ENCODE assay signal across 10 mouse cellular contexts in the genomic region with DNA sequence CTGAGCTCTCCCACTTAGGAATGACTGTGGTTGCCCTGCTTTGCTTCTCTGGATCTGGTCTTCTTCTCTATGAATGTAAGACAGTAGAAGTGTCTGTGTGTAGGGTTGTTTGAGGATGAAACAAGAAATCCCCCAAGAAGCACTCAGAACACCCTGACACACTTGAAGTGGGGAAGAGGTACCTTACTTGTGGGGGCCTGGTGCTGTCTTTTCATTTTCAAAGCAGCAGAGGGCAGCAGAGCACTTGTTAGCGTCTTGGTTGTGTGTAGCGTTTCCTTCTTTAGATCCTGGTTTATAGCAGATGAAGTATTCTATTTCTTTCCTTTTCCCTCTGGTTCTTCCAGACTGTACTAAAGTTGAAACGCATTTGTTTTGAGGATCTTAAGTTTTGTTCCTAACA. TPM values are rescaled to one million over a fixed set of nuclear protein-coding genes. Genes with fewer than 3 reads are reported as not detected.
DNase-seq lines count a peak whose midpoint lies in the region; ATAC-seq and TF ChIP-seq lines count a peak whose summit lies in the region.
"Had no signal": no experiment of that assay in that cellular context is flagged by ENCODE, and none has a peak within 500 bp of the region (broad histone marks: within the 10 kb centered on the region; RNA-seq: fewer than 3 reads in every experiment).

No protein-coding gene starts in this region.

- H3K36me3 ChIP-seq in embryonic facial prominence, embryonic 11.5 days (replicated peaks; ENCODE audit: control insufficient read depth, insufficient read depth, low read depth, low read length) = peaks cover 26% of the 10 kb centered on the region
- peaks cover 32% of the 10 kb centered on the region for H3K36me3 ChIP-seq in kidney, postnatal 0 days (ENCODE audit: insufficient read depth, low read length)
- peaks cover 98% of the 10 kb centered on the region for H3K36me3 ChIP-seq in lung, embryonic 14.5 days (ENCODE audit: insufficient read depth)

- H3K4me1 ChIP-seq in embryonic facial prominence, embryonic 11.5 days (ENCODE audit: control insufficient read depth, insufficient read depth, low read length) = no peaks in the 10 kb centered on the region
- no peaks in the 10 kb centered on the region for H3K4me1 ChIP-seq in kidney, postnatal 0 days (replicated peaks; ENCODE audit: insufficient read depth, low read length)
- no peaks in the 10 kb centered on the region for H3K4me1 ChIP-seq in lung, embryonic 14.5 days (ENCODE audit: insufficient read depth)

- no peak overlapping the region for H3K9ac ChIP-seq in embryonic facial prominence, embryonic 11.5 days (replicated peaks; ENCODE audit: low read length)
- no peak overlapping the region for H3K9ac ChIP-seq in kidney, postnatal 0 days (ENCODE audit: low read depth, low read length)
- no peak overlapping the region for H3K9ac ChIP-seq in lung, embryonic 14.5 days

- H3K4me2 ChIP-seq in embryonic facial prominence, embryonic 11.5 days (ENCODE audit: low read depth, low read length) = no peak overlapping the region
- H3K4me2 ChIP-seq in kidney, postnatal 0 days (ENCODE audit: low read length) = no peak overlapping the region
- H3K4me2 ChIP-seq in lung, embryonic 14.5 days = no peak overlapping the region

- DNase-seq in adrenal gland, postnatal 10 days = peak; percentile 51
- no peak for DNase-seq in adrenal gland, postnatal 4 days (ENCODE audit: low spot score in 2 of 2)
- DNase-seq in urinary bladder, postnatal 14 days (ENCODE audit: low spot score) = peak; percentile 52
- DNase-seq in urinary bladder, postnatal 4 days (ENCODE audit: low spot score in 2 of 2) = no peak
- peak; percentile 74 for DNase-seq in embryonic facial prominence, embryonic 11.5 days (ENCODE audit: low spot score)
- peak; percentile 81 for DNase-seq in kidney, postnatal 0 days (ENCODE audit: low spot score)
- peak; percentile 85 for DNase-seq in lung, embryonic 14.5 days
- DNase-seq in skeletal muscle tissue, adult 2 months (ENCODE audit: low read depth, low spot score) = peak; percentile 18

- TF ChIP-seq CTCF in kidney, postnatal 0 days (IDR thresholded peaks at IDR 0.05; ENCODE audit: low read depth) = peak; percentile 80
- TF ChIP-seq CTCF in lung, embryonic 14.5 days (IDR thresholded peaks at IDR 0.05; ENCODE audit: low read depth) = peak; percentile 75

- H3K4me3 ChIP-seq in embryonic facial prominence, embryonic 11.5 days (ENCODE audit: low read depth, low read length) = no peak overlapping the region
- H3K4me3 ChIP-seq in kidney, postnatal 0 days (replicated peaks; ENCODE audit: low read depth, low read length) = no peak overlapping the region
- no peak overlapping the region for H3K4me3 ChIP-seq in lung, embryonic 14.5 days (ENCODE audit: low read depth, low read length)

- 39% methylated on average over 3 of the region's 3 CpGs for WGBS in embryonic facial prominence, embryonic 11.5 days
- WGBS in kidney, postnatal 0 days = 15% methylated on average over 3 of the region's 3 CpGs
- 18% methylated on average over 3 of the region's 3 CpGs for WGBS in lung, embryonic 14.5 days

- no peak overlapping the region for H3K27ac ChIP-seq in embryonic facial prominence, embryonic 11.5 days (replicated peaks; ENCODE audit: low read depth, low read length)
- H3K27ac ChIP-seq in kidney, postnatal 0 days = no peak overlapping the region
- no peak overlapping the region; the same call in 1 of the 2 replicates for H3K27ac ChIP-seq in lung, embryonic 14.5 days (ENCODE audit: low read depth)

- H3K27me3 ChIP-seq in embryonic facial prominence, embryonic 11.5 days (ENCODE audit: control insufficient read depth, insufficient read depth, low read length) = no peaks in the 10 kb centered on the region
- H3K27me3 ChIP-seq in kidney, postnatal 0 days (ENCODE audit: insufficient read depth, low read length) = no peaks in the 10 kb centered on the region
- no peaks in the 10 kb centered on the region for H3K27me3 ChIP-seq in lung, embryonic 14.5 days (ENCODE audit: insufficient read depth, low read length)

- ATAC-seq in embryonic facial prominence, embryonic 11.5 days (replicated peaks; ENCODE audit: insufficient number of reproducible peaks, low FRiP score, low TSS enrichment, low read depth) = no peak
- ATAC-seq in kidney, postnatal 0 days (replicated peaks; ENCODE audit: low FRiP score, low read depth) = no peak
- ATAC-seq in lung, embryonic 14.5 days (ENCODE audit: insufficient read depth) = no peak

- H3K9me3 ChIP-seq in embryonic facial prominence, embryonic 11.5 days (replicated peaks; ENCODE audit: control insufficient read depth, low read length) = no peaks in the 10 kb centered on the region
- H3K9me3 ChIP-seq in kidney, postnatal 0 days (replicated peaks; ENCODE audit: low read length) = no peaks in the 10 kb centered on the region
- H3K9me3 ChIP-seq in lung, embryonic 14.5 days (ENCODE audit: low read depth, low read length) = no peaks in the 10 kb centered on the region

RNA-seq across cellular contexts. Expression of gene Mroh8, which starts 8.2 kb away (rescaled TPM):
- total RNA-seq in adrenal gland, postnatal 10 days (2021) = under 1 TPM in 1 of 2 experiments, not detected in 1; 0.42 TPM
- total RNA-seq in adrenal gland, postnatal 4 days (2021) = under 1 TPM; 0.65 to 0.76 TPM
- polyA plus RNA-seq in embryonic facial prominence, embryonic 11.5 days (2014; fragmentation: Nextera tagmentation; extraction: Ambion mirVana) = 0.49 and 0.52 TPM in 2 replicates
- polyA plus RNA-seq in kidney, postnatal 0 days (2015; fragmentation: Nextera tagmentation; extraction: Ambion mirVana) = 0.29 and 0.33 TPM in 2 replicates
- polyA plus RNA-seq in lung, embryonic 14.5 days (2014; fragmentation: Nextera tagmentation; extraction: Ambion mirVana) = 0.43 and 0.50 TPM in 2 replicates

RNA-seq across cellular contexts. Expression of gene Rpn2, which starts 8.7 kb away (rescaled TPM):
- 100 to 1,000 TPM; 189 to 199 TPM for total RNA-seq in adrenal gland, postnatal 10 days (2021)
- 100 to 1,000 TPM; 237 to 244 TPM for total RNA-seq in adrenal gland, postnatal 4 days (2021)
- polyA plus RNA-seq in embryonic facial prominence, embryonic 11.5 days (2014; fragmentation: Nextera tagmentation; extraction: Ambion mirVana) = 257 and 261 TPM in 2 replicates
- 197 and 228 TPM in 2 replicates for polyA plus RNA-seq in kidney, postnatal 0 days (2015; fragmentation: Nextera tagmentation; extraction: Ambion mirVana)
- polyA plus RNA-seq in lung, embryonic 14.5 days (2014; fragmentation: Nextera tagmentation; extraction: Ambion mirVana) = 355 and 359 TPM in 2 replicates

RNA-seq across cellular contexts. Expression of gene Ghrh, which starts 59.8 kb away (rescaled TPM):
- not detected for total RNA-seq in adrenal gland, postnatal 10 days (2021)
- not detected for total RNA-seq in adrenal gland, postnatal 4 days (2021)
- 2.2 and 2.6 TPM in 2 replicates for polyA plus RNA-seq in embryonic facial prominence, embryonic 11.5 days (2014; fragmentation: Nextera tagmentation; extraction: Ambion mirVana)
- not detected in 2 replicates for polyA plus RNA-seq in kidney, postnatal 0 days (2015; fragmentation: Nextera tagmentation; extraction: Ambion mirVana)
- not detected in 2 replicates for polyA plus RNA-seq in lung, embryonic 14.5 days (2014; fragmentation: Nextera tagmentation; extraction: Ambion mirVana)
- polyA plus RNA-seq: heart, embryonic 16.5 days; neural tube, embryonic 14.5 days had no signal

Comparison
In these comparisons a context has a peak if more than half of its experiments do, and no peak if none do; other contexts are left out.
1. DNase-seq: peak in adrenal gland, postnatal 10 days (single experiment), urinary bladder, postnatal 14 days (single experiment), embryonic facial prominence, embryonic 11.5 days (single experiment), kidney, postnatal 0 days (single experiment), lung, embryonic 14.5 days (single experiment) and skeletal muscle tissue, adult 2 months (single experiment); none in adrenal gland, postnatal 4 days (0 of 2) and urinary bladder, postnatal 4 days (0 of 2).